Comparison of ENCODE assay signal across 8 mouse cellular contexts in the genomic region with DNA sequence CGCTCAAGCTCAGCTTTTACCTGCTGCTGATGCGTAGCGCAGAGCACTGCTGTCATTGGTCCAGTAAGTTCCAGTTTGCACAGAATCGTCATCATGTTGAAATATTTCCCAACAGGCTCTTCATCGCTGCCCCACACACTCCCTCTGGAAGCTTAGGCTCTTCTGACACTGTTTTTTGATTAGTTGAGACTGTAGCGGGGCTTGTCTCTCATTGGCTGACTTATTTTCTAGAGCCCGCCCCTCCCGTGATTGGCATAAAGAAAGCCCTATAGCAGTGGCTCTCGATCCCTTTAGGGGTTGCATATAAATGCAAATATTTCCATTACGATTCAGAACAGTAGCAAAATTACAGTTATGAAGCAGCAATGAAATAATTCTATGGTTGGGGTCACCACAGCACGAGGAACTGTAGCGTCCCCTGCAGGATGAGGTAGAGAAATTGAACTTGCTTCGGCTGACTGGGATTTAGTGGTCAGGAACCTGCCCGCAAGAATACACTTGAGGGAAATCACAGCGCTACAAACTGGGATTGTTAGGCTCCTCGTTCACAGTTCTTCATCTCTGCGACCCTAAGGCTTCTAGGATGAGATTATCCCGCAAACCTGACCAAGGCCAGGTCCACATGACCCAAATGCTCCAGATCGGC. TPM values are rescaled to one million over a fixed set of nuclear protein-coding genes. Genes with fewer than 3 reads are reported as not detected.
DNase-seq lines count a peak whose midpoint lies in the region; ATAC-seq and TF ChIP-seq lines count a peak whose summit lies in the region.

No protein-coding gene starts in this region.

- no peaks in the 10 kb centered on the region for H3K36me3 ChIP-seq in kidney, adult 2 months (ENCODE audit: control insufficient read depth, insufficient read depth, low read length)
- no peaks in the 10 kb centered on the region for H3K36me3 ChIP-seq in hindbrain, embryonic 13.5 days
- no peaks in the 10 kb centered on the region for H3K36me3 ChIP-seq in stomach, embryonic 14.5 days (ENCODE audit: control insufficient read depth, insufficient read depth, low read length)

- no peak for TF ChIP-seq CTCF in kidney, adult 2 months (conservative IDR thresholded peaks at IDR 0.05; ENCODE audit: insufficient read depth, insufficient read length, low read depth, low read length)

- H3K4me3 ChIP-seq in kidney, adult 2 months (ENCODE audit: insufficient read depth, low read depth, low read length) = no peak overlapping the region
- H3K4me3 ChIP-seq in hindbrain, embryonic 13.5 days = peak overlapping the region; percentile 34
- 0 out of 2 replicates have a peak overlapping the region, but pooled peaks have one; percentile 1 for H3K4me3 ChIP-seq in stomach, embryonic 14.5 days (ENCODE audit: low read depth, low read length)

- intact Hi-C loops in left cerebral cortex, postnatal 14 days (cut with DNase I) = loop anchor here (5.0 kb wide), 1 partner anchor 41 kb away; a partner anchor contains a TSS

- no peaks in the 10 kb centered on the region for H3K27me3 ChIP-seq in kidney, adult 2 months (replicated peaks; ENCODE audit: control insufficient read depth, insufficient read depth, low read length)
- peaks cover 47% of the 10 kb centered on the region for H3K27me3 ChIP-seq in hindbrain, embryonic 13.5 days
- 0 out of 2 replicates have a peak, but pooled peaks cover 4% of the 10 kb centered on the region for H3K27me3 ChIP-seq in stomach, embryonic 14.5 days (ENCODE audit: control insufficient read depth, insufficient read depth, low read length)

- H3K27ac ChIP-seq in kidney, adult 2 months (ENCODE audit: insufficient read depth, low read depth, low read length) = no peak overlapping the region
- peak overlapping the region; percentile 18; the same call in 1 of the 2 replicates for H3K27ac ChIP-seq in hindbrain, embryonic 13.5 days
- H3K27ac ChIP-seq in stomach, embryonic 14.5 days (ENCODE audit: low read length) = no peak overlapping the region

- H3K4me2 ChIP-seq in hindbrain, embryonic 13.5 days = peak overlapping the region; percentile 39
- H3K4me2 ChIP-seq in stomach, embryonic 14.5 days (replicated peaks; ENCODE audit: low read depth, low read length) = peak overlapping the region; percentile 22

- H3K4me1 ChIP-seq in kidney, adult 2 months (ENCODE audit: control insufficient read depth, insufficient read depth, low read length) = no peaks in the 10 kb centered on the region
- H3K4me1 ChIP-seq in hindbrain, embryonic 13.5 days (replicated peaks) = peaks cover 14% of the 10 kb centered on the region; the same call in 1 of the 2 replicates
- peaks cover 3% of the 10 kb centered on the region; the same call in 1 of the 2 replicates for H3K4me1 ChIP-seq in stomach, embryonic 14.5 days (ENCODE audit: control insufficient read depth, insufficient read depth, low read length)

- 49% methylated on average over 19 of the region's 19 CpGs for WGBS in kidney, adult 2 months
- WGBS in hindbrain, embryonic 13.5 days = 36% methylated on average over 19 of the region's 19 CpGs
- 37% methylated on average over 19 of the region's 19 CpGs for WGBS in stomach, embryonic 14.5 days

- H3K9ac ChIP-seq in hindbrain, embryonic 13.5 days = peak overlapping the region; percentile 47
- no peak overlapping the region for H3K9ac ChIP-seq in stomach, embryonic 14.5 days (replicated peaks; ENCODE audit: low read depth, low read length)

- peak; percentile 40 for DNase-seq in kidney, adult 2 months
- no peak for DNase-seq in kidney, adult 11 months
- peak; percentile 63 for DNase-seq in embryo, embryonic 9.5 days (ENCODE audit: extremely low spot score)
- DNase-seq in left cerebral cortex, postnatal 14 days (ENCODE audit: low spot score in 2 of 2) = peak; percentile 83 to 87
- no peak for DNase-seq in c-Kit-positive CD71-positive TER-119-positive erythroid progenitor cells, embryonic 14.5 days (ENCODE audit: low spot score)

- no peak for TF ChIP-seq POLR2A in kidney, adult 2 months (IDR thresholded peaks at IDR 0.05; ENCODE audit: low read depth, low read length)

- peak; percentile 52 for ATAC-seq in hindbrain, embryonic 13.5 days (ENCODE audit: low FRiP score)
- ATAC-seq in megakaryocyte progenitor cell, adult 5-6 weeks (replicated peaks; ENCODE audit: poor library complexity) = peak; percentile 35
- ATAC-seq in stomach, embryonic 14.5 days (ENCODE audit: insufficient number of reproducible peaks, insufficient read depth, low FRiP score, low read depth) = no peak

- no peaks in the 10 kb centered on the region for H3K9me3 ChIP-seq in hindbrain, embryonic 13.5 days
- no peaks in the 10 kb centered on the region for H3K9me3 ChIP-seq in stomach, embryonic 14.5 days (ENCODE audit: control insufficient read depth, low read depth, low read length)

RNA-seq across cellular contexts. Expression of a gene that starts 5.3 kb away (rescaled TPM):
- 7.0 and 7.2 TPM in 2 replicates for polyA plus RNA-seq in kidney, adult 2 months (2012; rRNA removed)
- polyA plus RNA-seq in hindbrain, embryonic 13.5 days (2015; fragmentation: Nextera tagmentation; extraction: Ambion mirVana) = 22.8 and 23.4 TPM in 2 replicates
- 10 to 100 TPM; 36.2 to 38.4 TPM for total RNA-seq in left cerebral cortex, postnatal 14 days (2021)
- total RNA-seq in megakaryocyte progenitor cell, adult 5-6 weeks (2015) = 26.2 and 33.1 TPM in 2 replicates
- 38.7 and 40.4 TPM in 2 replicates for total RNA-seq in megakaryocyte progenitor cell, adult 5-6 weeks (2017)
- 17.0 and 18.1 TPM in 2 replicates for polyA plus RNA-seq in stomach, embryonic 14.5 days (2014; fragmentation: Nextera tagmentation; extraction: Ambion mirVana)

RNA-seq across cellular contexts. Expression of a gene that starts 6.1 kb away (rescaled TPM):
- not detected in 2 replicates for polyA plus RNA-seq in kidney, adult 2 months (2012; rRNA removed)
- 0.53 and 0.56 TPM in 2 replicates for polyA plus RNA-seq in hindbrain, embryonic 13.5 days (2015; fragmentation: Nextera tagmentation; extraction: Ambion mirVana)
- 1 to 10 TPM in 1 of 2 experiments, under 1 TPM in 1; 0.86 to 1.1 TPM for total RNA-seq in left cerebral cortex, postnatal 14 days (2021)
- not detected in 2 replicates for total RNA-seq in megakaryocyte progenitor cell, adult 5-6 weeks (2015)
- not detected in 2 replicates for total RNA-seq in megakaryocyte progenitor cell, adult 5-6 weeks (2017)
- polyA plus RNA-seq in stomach, embryonic 14.5 days (2014; fragmentation: Nextera tagmentation; extraction: Ambion mirVana) = 0.22 TPM in 1 of 2 replicates, not detected in the other

RNA-seq across cellular contexts. Expression of a gene that starts 7.0 kb away (rescaled TPM):
- 0.14 TPM in 1 of 2 replicates, not detected in the other for polyA plus RNA-seq in kidney, adult 2 months (2012; rRNA removed)
- polyA plus RNA-seq in hindbrain, embryonic 13.5 days (2015; fragmentation: Nextera tagmentation; extraction: Ambion mirVana) = 9.0 and 9.6 TPM in 2 replicates
- total RNA-seq in left cerebral cortex, postnatal 14 days (2021) = 10 to 100 TPM; 12.7 to 14.3 TPM
- total RNA-seq in megakaryocyte progenitor cell, adult 5-6 weeks (2015) = not detected in 2 replicates
- total RNA-seq in megakaryocyte progenitor cell, adult 5-6 weeks (2017) = not detected in 2 replicates
- polyA plus RNA-seq in stomach, embryonic 14.5 days (2014; fragmentation: Nextera tagmentation; extraction: Ambion mirVana) = 0.46 and 1.4 TPM in 2 replicates

RNA-seq across cellular contexts. Expression of a gene that starts 10.9 kb away (rescaled TPM):
- polyA plus RNA-seq in kidney, adult 2 months (2012; rRNA removed) = 120 and 138 TPM in 2 replicates
- polyA plus RNA-seq in hindbrain, embryonic 13.5 days (2015; fragmentation: Nextera tagmentation; extraction: Ambion mirVana) = 142 and 145 TPM in 2 replicates
- 10 to 100 TPM; 78.7 to 86.3 TPM for total RNA-seq in left cerebral cortex, postnatal 14 days (2021)
- 76.6 and 87.2 TPM in 2 replicates for total RNA-seq in megakaryocyte progenitor cell, adult 5-6 weeks (2015)
- total RNA-seq in megakaryocyte progenitor cell, adult 5-6 weeks (2017) = 26.5 and 32.3 TPM in 2 replicates
- 122 TPM in 2 replicates for polyA plus RNA-seq in stomach, embryonic 14.5 days (2014; fragmentation: Nextera tagmentation; extraction: Ambion mirVana)

RNA-seq across cellular contexts. Expression of a gene that starts 17.9 kb away (rescaled TPM):
- 21.1 and 23.6 TPM in 2 replicates for polyA plus RNA-seq in kidney, adult 2 months (2012; rRNA removed)
- 13.1 and 13.5 TPM in 2 replicates for polyA plus RNA-seq in hindbrain, embryonic 13.5 days (2015; fragmentation: Nextera tagmentation; extraction: Ambion mirVana)
- total RNA-seq in left cerebral cortex, postnatal 14 days (2021) = 100 to 1,000 TPM; 110 to 114 TPM
- 7.9 and 9.4 TPM in 2 replicates for total RNA-seq in megakaryocyte progenitor cell, adult 5-6 weeks (2015)
- 19.0 and 24.4 TPM in 2 replicates for total RNA-seq in megakaryocyte progenitor cell, adult 5-6 weeks (2017)
- polyA plus RNA-seq in stomach, embryonic 14.5 days (2014; fragmentation: Nextera tagmentation; extraction: Ambion mirVana) = 7.4 and 7.9 TPM in 2 replicates

Comparison
In these comparisons a context has a peak if more than half of its experiments do, and no peak if none do; other contexts are left out.
1. DNase-seq: peak in kidney, adult 2 months (single experiment), embryo, embryonic 9.5 days (single experiment) and left cerebral cortex, postnatal 14 days (2 of 2); none in kidney, adult 11 months (single experiment) and c-Kit-positive CD71-positive TER-119-positive erythroid progenitor cells, embryonic 14.5 days (single experiment).